Mouse (Mus musculus) kidney, postnatal 14 days (tissue): ENCODE results near the gene Cant1.

ENCODE experiments used
- DNase-seq: peaks from one replicate; pipeline ENCODE4 v3.0.0; 2022; ENCODE audit warnings: mixed read lengths

Gene Cant1

GRCm38 (mm10) chr11:118368330-118368729 lies 50.6 kb downstream of the Cant1 start:
- no peak for DNase-seq

GRCm38 (mm10) chr11:118366559-118366958 lies 52.3 kb downstream of the Cant1 start:
- no peak for DNase-seq

- DNase-seq = no peak
Measured at GRCm38 (mm10) chr11:118366108-118366507, 52.8 kb downstream of the Cant1 start.

GRCm38 (mm10) chr11:118365171-118365570 lies 53.7 kb downstream of the Cant1 start:
- DNase-seq = peak; percentile 36

- DNase-seq = no peak
Measured at GRCm38 (mm10) chr11:118364021-118364420, 54.9 kb downstream of the Cant1 start.

GRCm38 (mm10) chr11:118362971-118363518 lies 55.8 kb downstream of the Cant1 start:
- DNase-seq = peak; percentile 53

- no peak for DNase-seq
Measured at GRCm38 (mm10) chr11:118362501-118362900, 56.4 kb downstream of the Cant1 start.

- DNase-seq = no peak
Measured at GRCm38 (mm10) chr11:118360907-118361341, 58.0 kb downstream of the Cant1 start.

GRCm38 (mm10) chr11:118360491-118360890 lies 58.4 kb downstream of the Cant1 start:
- DNase-seq = no peak
